Mouse (Mus musculus) embryonic fibroblast, embryonic 13.5 days (primary cell): ENCODE measurements around the gene Nhsl2.

ENCODE experiments used
- CTCF ChIP-seq: IDR thresholded peaks from 2 replicates; pipeline ENCODE4 v1.5.1; 2011; ENCODE audit warnings: mild to moderate bottlenecking, control low read depth, low read length, moderate library complexity, borderline replicate concordance; ENCODE audit not compliant: insufficient read depth
- POLR2A ChIP-seq: IDR thresholded peaks from 2 replicates; pipeline ENCODE4 v1.6.1; 2011; ENCODE audit warnings: low read depth, mild to moderate bottlenecking, control low read depth, low read length, moderate library complexity

- TF ChIP-seq POLR2A (no peak), CTCF (no peak)
Observed at GRCm38 (mm10) chrX:102094381-102094904, 245.3 kb downstream of the Nhsl2 start.
